Mouse (Mus musculus): ENCODE results near the gene Ppm1g. TPM values are rescaled to one million over a fixed set of nuclear protein-coding genes. Genes with fewer than 3 reads are reported as not detected.

Ppm1g gene
- polyA plus RNA-seq, 1 experiment = 89.3 TPM

- H3K4me2 ChIP-seq (ENCODE audit: low read depth) = no peak overlapping the region
- TF ChIP-seq POLR2A (IDR thresholded peaks at IDR 0.05; ENCODE audit: insufficient read length, low read depth) = no peak
- peak; percentile 18 for TF ChIP-seq POLR2AphosphoS2 (IDR thresholded peaks at IDR 0.05; ENCODE audit: insufficient read length, low read depth)
- no peak overlapping the region for H3K4me3 ChIP-seq
- no peaks in the 10 kb centered on the region for H3K79me2 ChIP-seq (ENCODE audit: control insufficient read depth, insufficient read depth)
- H3K27me3 ChIP-seq (ENCODE audit: control insufficient read depth, insufficient read depth, insufficient read length) = no peaks in the 10 kb centered on the region
- H3K36me3 ChIP-seq (ENCODE audit: control insufficient read depth, insufficient read depth) = peaks cover 32% of the 10 kb centered on the region
- H3ac ChIP-seq (ENCODE audit: control insufficient read depth, insufficient read length) = no peak overlapping the region
Measured at GRCm38 (mm10) chr5:31252795-31253545, 32.5 kb upstream of the Ppm1g start.

- H3ac ChIP-seq (ENCODE audit: control insufficient read depth, insufficient read length) = no peak overlapping the region
- no peak for TF ChIP-seq MAX (IDR thresholded peaks at IDR 0.05; ENCODE audit: low read depth)
- peak; percentile 27 for TF ChIP-seq POLR2A (IDR thresholded peaks at IDR 0.05; ENCODE audit: insufficient read length, low read depth)
Measured at GRCm38 (mm10) chr5:31252151-31252550, 31.7 kb upstream of the Ppm1g start.

GRCm38 (mm10) chr5:31251541-31252101 is 31.1 kb upstream of the Ppm1g start, which contains the start of gene Krtcap3:
TSS of gene Krtcap3 (plus strand) at chr5:31251691.
- H3K79me2 ChIP-seq (ENCODE audit: control insufficient read depth, insufficient read depth) = no peaks in the 10 kb centered on the region
- H3K27me3 ChIP-seq (ENCODE audit: control insufficient read depth, insufficient read depth, insufficient read length) = no peaks in the 10 kb centered on the region
- H3K4me3 ChIP-seq = no peak within 1 kb of the TSS
- H3ac ChIP-seq (ENCODE audit: control insufficient read depth, insufficient read length) = no peak within 1 kb of the TSS
- H3K4me2 ChIP-seq (ENCODE audit: low read depth) = no peak within 1 kb of the TSS
- peaks cover 37% of the 10 kb centered on the region for H3K36me3 ChIP-seq (ENCODE audit: control insufficient read depth, insufficient read depth)
- peak; percentile 73 for TF ChIP-seq POLR2AphosphoS2 (IDR thresholded peaks at IDR 0.05; ENCODE audit: insufficient read length, low read depth)
- TF ChIP-seq MYOD1 (IDR thresholded peaks at IDR 0.05; ENCODE audit: control insufficient read depth in 1 of 3, insufficient read length in 2 of 3, low read depth in 2 of 3) = no peak

More at GRCm38 (mm10) chr5:31252151-31252550, 31.7 kb upstream of the Ppm1g start:
- Histone ChIP-seq H3K79me2 (ENCODE audit: control insufficient read depth, insufficient read depth) (no peaks in the 10 kb centered on the region), H3K36me3 (ENCODE audit: control insufficient read depth, insufficient read depth) (peaks cover 37% of the 10 kb centered on the region), H3K27me3 (ENCODE audit: control insufficient read depth, insufficient read depth, insufficient read length) (no peaks in the 10 kb centered on the region), H3K4me3 (no peak overlapping the region), H3K4me2 (ENCODE audit: low read depth) (no peak overlapping the region)

GRCm38 (mm10) chr5:31250716-31251115 is 30.2 kb upstream of the Ppm1g start:
- TF ChIP-seq MYOD1 (IDR thresholded peaks at IDR 0.05; ENCODE audit: control insufficient read depth in 1 of 3, insufficient read length in 2 of 3, low read depth in 2 of 3) (no peak), MYOG (IDR thresholded peaks at IDR 0.05; ENCODE audit: control insufficient read depth in 1 of 3, insufficient read depth in 1 of 3, insufficient read length in 2 of 3, low read depth in 2 of 3) (no peak), POLR2A (IDR thresholded peaks at IDR 0.05; ENCODE audit: insufficient read length, low read depth) (no peak), REST (IDR thresholded peaks at IDR 0.05; ENCODE audit: insufficient read depth, insufficient read length) (no peak), TCF12 (IDR thresholded peaks at IDR 0.05; ENCODE audit: insufficient read depth, poor library complexity, severe bottlenecking) (no peak), E2F4 (IDR thresholded peaks at IDR 0.05; ENCODE audit: insufficient read depth) (no peak), MAX (IDR thresholded peaks at IDR 0.05; ENCODE audit: low read depth) (no peak), SRF (IDR thresholded peaks at IDR 0.05; ENCODE audit: control insufficient read depth, insufficient read length, low read depth) (no peak), USF1 (IDR thresholded peaks at IDR 0.05; ENCODE audit: low read depth) (no peak), CEBPB (IDR thresholded peaks at IDR 0.05; ENCODE audit: insufficient read depth, poor library complexity, severe bottlenecking) (no peak), POLR2AphosphoS2 (IDR thresholded peaks at IDR 0.05; ENCODE audit: insufficient read length, low read depth) (no peak), TCF3 (IDR thresholded peaks at IDR 0.05; ENCODE audit: insufficient read length, low read depth) (no peak)
- Histone ChIP-seq H3K27me3 (ENCODE audit: control insufficient read depth, insufficient read depth, insufficient read length) (no peaks in the 10 kb centered on the region), H3K79me2 (ENCODE audit: control insufficient read depth, insufficient read depth) (no peaks in the 10 kb centered on the region), H3K4me2 (ENCODE audit: low read depth) (no peak overlapping the region), H3K36me3 (ENCODE audit: control insufficient read depth, insufficient read depth) (peaks cover 45% of the 10 kb centered on the region), H3K4me3 (no peak overlapping the region), H3ac (ENCODE audit: control insufficient read depth, insufficient read length) (no peak overlapping the region)

- Histone ChIP-seq H3K27me3 (ENCODE audit: control insufficient read depth, insufficient read depth, insufficient read length) (no peaks in the 10 kb centered on the region), H3K4me2 (ENCODE audit: low read depth) (peak overlapping the region; percentile 88), H3K4me3 (peak overlapping the region; percentile 49), H3ac (ENCODE audit: control insufficient read depth, insufficient read length) (no peak overlapping the region), H3K36me3 (ENCODE audit: control insufficient read depth, insufficient read depth) (peaks cover 30% of the 10 kb centered on the region), H3K79me2 (ENCODE audit: control insufficient read depth, insufficient read depth) (peaks cover 26% of the 10 kb centered on the region)
- TF ChIP-seq TCF12 (IDR thresholded peaks at IDR 0.05; ENCODE audit: insufficient read depth, poor library complexity, severe bottlenecking) (no peak), CEBPB (IDR thresholded peaks at IDR 0.05; ENCODE audit: insufficient read depth, poor library complexity, severe bottlenecking) (no peak), E2F4 (IDR thresholded peaks at IDR 0.05; ENCODE audit: insufficient read depth) (no peak), POLR2AphosphoS2 (IDR thresholded peaks at IDR 0.05; ENCODE audit: insufficient read length, low read depth) (no peak), MYOG (IDR thresholded peaks at IDR 0.05; ENCODE audit: control insufficient read depth in 1 of 3, insufficient read depth in 1 of 3, insufficient read length in 2 of 3, low read depth in 2 of 3) (no peak), POLR2A (IDR thresholded peaks at IDR 0.05; ENCODE audit: insufficient read length, low read depth) (no peak), MYOD1 (IDR thresholded peaks at IDR 0.05; ENCODE audit: control insufficient read depth in 1 of 3, insufficient read length in 2 of 3, low read depth in 2 of 3) (no peak), USF1 (IDR thresholded peaks at IDR 0.05; ENCODE audit: low read depth) (no peak), MAX (IDR thresholded peaks at IDR 0.05; ENCODE audit: low read depth) (no peak), REST (IDR thresholded peaks at IDR 0.05; ENCODE audit: insufficient read depth, insufficient read length) (no peak)
Measured at GRCm38 (mm10) chr5:31242191-31242590, 21.7 kb upstream of the Ppm1g start.

Measured in myocyte (in vitro differentiated cells).